19 mouse cellular contexts compared by ENCODE assay signal in genomic region chr7:100204871-100205270, GRCm38 (mm10). TPM values are rescaled to one million over a fixed set of nuclear protein-coding genes. Genes with fewer than 3 reads are reported as not detected.
"Had no signal": no experiment of that assay in that cellular context is flagged by ENCODE, and none has a peak within 500 bp of the region (broad histone marks: within the 10 kb centered on the region; RNA-seq: fewer than 3 reads in every experiment).

No protein-coding gene starts in this region.

- H3K36me3 ChIP-seq: midbrain, embryonic 10.5 days; midbrain, embryonic 12.5 days; neural tube, embryonic 13.5 days; neural tube, embryonic 15.5 days; stomach, embryonic 15.5 days had no signal

- H3K27ac ChIP-seq: midbrain, embryonic 10.5 days; midbrain, embryonic 12.5 days; neural tube, embryonic 13.5 days; neural tube, embryonic 15.5 days; stomach, embryonic 15.5 days; stomach, postnatal 0 days had no signal

- DNase-seq: lung, adult 18-20 months; lung, embryonic 14.5 days; lung, postnatal 10 days; lung, postnatal 4 days; midbrain, embryonic 14.5 days; retina, postnatal 1 day; right cerebral cortex, adult 18-20 months; right cerebral cortex, postnatal 25 days; thymus, adult 2 months; thymus, postnatal 25 days; thymus, postnatal 4 days had no signal

- H3K9me3 ChIP-seq: midbrain, embryonic 10.5 days; midbrain, embryonic 12.5 days; neural tube, embryonic 13.5 days; neural tube, embryonic 15.5 days; stomach, embryonic 15.5 days had no signal

- H3K4me3 ChIP-seq: midbrain, embryonic 10.5 days; midbrain, embryonic 12.5 days; myocyte; neural tube, embryonic 13.5 days; neural tube, embryonic 15.5 days; stomach, embryonic 15.5 days had no signal

- H3K27me3 ChIP-seq: midbrain, embryonic 12.5 days; neural tube, embryonic 13.5 days; neural tube, embryonic 15.5 days; stomach, embryonic 15.5 days had no signal

- H3K9ac ChIP-seq: lung, embryonic 14.5 days; midbrain, embryonic 12.5 days; neural tube, embryonic 13.5 days; neural tube, embryonic 15.5 days; stomach, embryonic 15.5 days had no signal

- H3K4me2 ChIP-seq: lung, embryonic 14.5 days; midbrain, embryonic 12.5 days; neural tube, embryonic 13.5 days; neural tube, embryonic 15.5 days; stomach, embryonic 15.5 days had no signal

- H3K4me1 ChIP-seq: midbrain, embryonic 10.5 days; midbrain, embryonic 12.5 days; neural tube, embryonic 13.5 days; neural tube, embryonic 15.5 days; stomach, embryonic 15.5 days had no signal

- ATAC-seq: midbrain, embryonic 16.5 days had no signal

RNA-seq across cellular contexts. Expression of gene Kcne3, which starts 28.6 kb away (rescaled TPM):
- polyA plus RNA-seq: myocyte had no signal
